Mouse (Mus musculus) liver, embryonic 14.5 days (tissue): ENCODE measurements around the gene Tnfrsf17.

Experiments used
- CTCF ChIP-seq: IDR thresholded peaks from 2 replicates; pipeline ENCODE4 v1.5.1; 2016; ENCODE audit warnings: antibody characterized with exemption, low read depth, control low read depth
- EP300 ChIP-seq: IDR thresholded peaks from 2 replicates; pipeline ENCODE4 v1.6.1; 2016; ENCODE audit warnings: antibody characterized with exemption, low read depth

GRCm38 (mm10) chr16:11303741-11304140 lies 9.9 kb upstream of the Tnfrsf17 start:
- TF ChIP-seq EP300 (no peak), CTCF (no peak)
